Mouse (Mus musculus) left cerebral cortex, adult 8-10 months (tissue): ENCODE data around the gene Tatdn3. TPM values are rescaled to one million over a fixed set of nuclear protein-coding genes. Genes with fewer than 3 reads are reported as not detected.

Experiments used
- DNase-seq, 2 experiments: peaks; one replicate each; pipeline ENCODE4 v3.0.0; 2022; ENCODE audit warnings: low spot score in 2 of 2
- total RNA-seq, 4 experiments: library from RNA; stranded (reverse); gene quantifications; 2 replicates each; pipeline ENCODE4 v1.2.4; 2022

Tatdn3 gene
- total RNA-seq, result 10 to 100 TPM; 28.7 to 35.8 (median 31.9) TPM

DNA sequence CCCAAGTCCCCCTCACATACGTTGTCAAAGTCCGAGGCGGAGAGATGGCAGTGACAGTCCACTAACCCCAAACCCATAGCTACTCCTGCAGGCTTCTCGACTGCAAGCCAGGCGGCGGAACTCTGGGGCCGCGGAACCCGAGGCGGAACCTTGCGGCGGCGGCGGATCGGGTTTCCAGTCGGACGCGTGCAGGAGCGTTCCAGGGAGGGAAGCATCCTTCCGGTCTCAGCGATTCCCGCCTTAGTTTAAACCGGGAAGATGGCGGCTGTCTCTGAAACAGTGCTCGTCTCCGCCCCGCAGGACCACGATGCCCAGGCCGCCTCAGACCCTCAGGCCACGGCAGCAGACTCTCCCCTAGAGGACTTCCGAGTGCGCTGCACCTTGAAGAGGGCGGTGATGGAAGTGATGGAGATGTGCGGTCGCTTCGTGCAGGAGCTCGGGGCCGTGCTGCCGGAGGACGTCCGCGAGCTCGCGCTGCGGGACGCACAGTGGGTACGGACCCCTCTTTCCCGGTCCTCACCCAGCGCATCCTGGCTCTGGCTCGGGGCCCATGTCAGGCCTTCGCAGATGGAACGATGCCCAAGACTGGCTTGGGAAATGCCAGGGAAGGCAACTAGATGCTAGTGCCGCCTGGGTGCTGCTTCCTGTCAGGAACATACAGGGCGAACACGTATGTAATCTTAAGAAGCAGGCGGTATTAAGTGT lies at the start of gene Tatdn3, which contains the start of gene Nsl1:
TSS of gene Tatdn3 (minus strand) at position 152 of the 705 bp plus-strand sequence.
TSS of gene Nsl1 (plus strand) at position 232 of the 705 bp plus-strand sequence.
- peak; percentile 64 to 96 for DNase-seq

DNA sequence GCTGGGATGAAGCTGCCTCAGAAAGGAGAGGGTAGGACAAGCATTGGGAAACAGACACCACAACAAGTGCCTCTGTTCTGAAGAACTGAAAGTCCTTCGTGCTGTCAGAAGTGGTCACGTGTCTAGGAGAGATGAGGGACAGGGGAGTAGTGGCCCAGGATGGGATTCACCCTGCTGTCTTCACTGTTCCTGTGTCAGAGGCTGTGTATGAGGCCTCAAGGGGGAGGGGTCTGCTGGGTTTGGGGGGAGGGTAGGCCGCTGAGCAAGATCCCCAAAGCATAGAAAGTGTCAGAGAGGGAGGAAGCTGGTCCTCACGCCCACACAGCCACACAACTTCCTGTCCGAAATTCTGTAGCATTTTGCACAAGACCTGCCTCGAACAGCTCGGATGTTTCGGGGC lies 48.4 kb upstream of the Tatdn3 start:
- DNase-seq, result no peak

DNA sequence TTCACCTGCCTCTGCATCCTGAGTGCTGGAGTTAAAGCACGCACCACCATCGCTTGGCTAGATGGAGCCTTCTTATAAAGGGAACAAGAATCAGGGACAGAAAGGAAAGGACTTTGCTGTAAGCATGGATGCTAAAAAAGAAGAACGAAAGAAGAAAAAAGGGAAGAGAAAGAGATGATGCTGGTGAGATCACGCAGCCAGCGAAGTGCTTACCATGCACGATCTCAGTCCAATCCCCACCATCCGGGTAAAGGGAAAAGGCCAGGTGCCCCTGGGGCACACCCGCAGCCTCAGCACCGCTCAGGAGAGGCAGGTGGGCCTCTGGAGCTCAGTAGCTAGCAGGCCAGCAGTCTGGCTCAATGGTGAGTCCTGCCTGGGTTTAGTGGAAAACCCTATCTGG lies 47.2 kb upstream of the Tatdn3 start:
- no peak for DNase-seq

DNA sequence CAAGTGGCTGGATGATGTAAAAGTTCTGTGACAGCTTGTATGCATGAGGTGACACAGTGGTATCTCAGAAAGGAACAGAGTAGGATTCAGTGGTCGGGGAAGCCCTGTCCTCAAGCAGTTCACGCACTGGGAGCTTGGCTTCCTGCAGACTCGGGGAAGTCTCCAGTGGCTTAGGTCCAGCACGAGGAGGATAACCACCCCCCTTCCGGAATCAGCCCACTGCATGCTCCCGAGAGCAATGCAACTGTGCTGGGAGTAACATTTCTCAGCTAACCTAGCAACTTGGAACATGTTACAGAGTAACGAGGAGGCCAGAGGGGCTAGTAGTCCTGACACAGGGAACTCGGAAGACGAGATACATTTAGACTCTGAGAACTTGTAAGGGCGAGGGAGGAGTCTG lies 44.6 kb upstream of the Tatdn3 start:
- no peak for DNase-seq

DNA sequence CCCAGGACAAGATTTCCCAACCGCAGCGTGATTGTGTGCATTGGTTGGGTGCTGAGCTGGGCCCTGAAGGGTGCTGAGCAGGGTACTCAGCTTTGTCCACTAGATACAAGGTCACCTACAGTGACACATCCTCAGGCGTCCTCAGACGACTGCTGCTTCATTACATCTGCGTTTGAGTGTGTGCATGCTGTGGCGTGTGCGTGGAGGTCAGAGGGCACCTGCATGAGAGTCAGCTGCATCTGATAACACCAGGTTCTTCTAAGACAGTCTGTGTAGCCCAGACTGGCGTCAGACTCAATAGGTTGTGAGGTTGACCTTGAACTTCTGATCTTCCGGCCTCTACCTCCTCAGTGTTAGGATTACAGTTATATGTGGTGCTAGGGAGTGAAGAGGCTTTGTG lies 42.5 kb upstream of the Tatdn3 start:
- DNase-seq, result no peak

DNA sequence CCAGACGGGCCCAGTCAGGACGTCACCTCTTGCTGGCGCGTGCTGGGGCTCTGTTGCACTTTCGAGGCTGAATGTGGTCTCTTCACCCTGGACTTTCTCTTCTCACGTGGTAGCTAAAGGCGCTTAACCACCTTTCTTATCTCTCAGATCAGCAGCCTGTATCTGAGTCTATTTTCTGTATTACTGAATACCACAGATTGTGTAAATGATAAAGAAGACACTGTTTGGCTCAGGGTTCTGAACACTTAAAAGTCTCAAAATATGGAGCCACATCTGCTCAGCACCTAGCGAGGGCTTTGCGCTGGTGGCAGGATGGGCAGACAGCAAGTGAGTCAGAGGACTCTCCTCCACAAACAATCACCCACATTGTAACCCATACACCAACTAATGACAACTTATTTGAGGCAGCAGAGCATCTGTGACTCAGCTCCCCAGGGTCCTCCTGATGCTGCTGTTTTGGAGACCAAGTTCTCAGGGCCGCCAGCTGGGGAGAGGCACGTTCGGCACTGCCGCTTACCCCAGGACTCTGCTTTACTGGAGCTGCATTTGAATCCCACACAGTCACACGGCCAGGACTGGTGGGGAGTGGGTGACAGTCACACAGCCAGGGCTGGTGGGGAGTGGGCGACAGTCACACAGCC lies 40.1 kb upstream of the Tatdn3 start:
- peak in 1 of 2 experiments; percentile 38 for DNase-seq

DNA sequence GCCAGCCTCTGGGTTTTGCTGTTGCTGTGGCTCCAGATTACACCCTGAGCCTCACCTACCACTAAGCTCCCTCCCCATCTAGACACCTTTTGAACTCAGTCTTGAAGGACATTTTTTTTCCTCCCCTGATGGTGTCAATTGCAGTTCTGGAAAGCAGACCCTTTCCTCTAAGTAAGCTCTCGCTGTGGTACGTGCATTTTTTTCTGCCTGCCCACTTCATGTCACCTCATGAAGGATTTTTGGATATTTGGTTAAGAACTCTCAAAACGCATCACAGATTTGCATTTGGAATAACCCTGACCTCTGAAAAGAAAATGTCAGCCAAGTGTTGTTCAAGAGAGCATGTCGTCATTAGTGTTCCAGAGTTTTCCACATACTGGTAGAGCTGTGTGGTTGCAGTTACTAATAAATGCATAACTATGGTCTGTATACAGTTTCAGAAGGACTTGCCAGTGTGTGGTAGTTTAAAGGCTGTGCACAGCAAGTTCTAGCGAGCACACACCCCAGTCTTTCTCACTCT lies 37.1 kb upstream of the Tatdn3 start:
- DNase-seq, result no peak

DNA sequence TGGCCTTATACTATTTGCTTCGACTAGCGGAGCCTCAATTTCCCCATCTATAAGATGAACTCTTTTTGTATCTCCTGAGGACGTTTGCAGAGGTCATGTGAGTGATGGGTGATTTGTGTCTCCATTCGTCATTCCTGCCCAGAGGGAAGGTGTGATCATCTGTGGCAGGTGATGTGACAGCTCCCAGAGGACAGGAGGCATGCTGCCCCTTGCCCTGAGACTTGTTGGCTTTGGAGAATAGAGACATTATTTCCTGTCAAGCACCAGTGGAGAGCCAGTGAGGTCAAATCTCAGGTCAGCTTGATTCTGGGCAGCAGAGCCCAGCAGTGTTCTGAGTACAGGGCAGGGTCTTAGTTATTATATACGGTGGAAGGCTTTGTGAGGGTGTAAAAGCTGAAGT lies 36.4 kb upstream of the Tatdn3 start:
- DNase-seq, result no peak

DNA sequence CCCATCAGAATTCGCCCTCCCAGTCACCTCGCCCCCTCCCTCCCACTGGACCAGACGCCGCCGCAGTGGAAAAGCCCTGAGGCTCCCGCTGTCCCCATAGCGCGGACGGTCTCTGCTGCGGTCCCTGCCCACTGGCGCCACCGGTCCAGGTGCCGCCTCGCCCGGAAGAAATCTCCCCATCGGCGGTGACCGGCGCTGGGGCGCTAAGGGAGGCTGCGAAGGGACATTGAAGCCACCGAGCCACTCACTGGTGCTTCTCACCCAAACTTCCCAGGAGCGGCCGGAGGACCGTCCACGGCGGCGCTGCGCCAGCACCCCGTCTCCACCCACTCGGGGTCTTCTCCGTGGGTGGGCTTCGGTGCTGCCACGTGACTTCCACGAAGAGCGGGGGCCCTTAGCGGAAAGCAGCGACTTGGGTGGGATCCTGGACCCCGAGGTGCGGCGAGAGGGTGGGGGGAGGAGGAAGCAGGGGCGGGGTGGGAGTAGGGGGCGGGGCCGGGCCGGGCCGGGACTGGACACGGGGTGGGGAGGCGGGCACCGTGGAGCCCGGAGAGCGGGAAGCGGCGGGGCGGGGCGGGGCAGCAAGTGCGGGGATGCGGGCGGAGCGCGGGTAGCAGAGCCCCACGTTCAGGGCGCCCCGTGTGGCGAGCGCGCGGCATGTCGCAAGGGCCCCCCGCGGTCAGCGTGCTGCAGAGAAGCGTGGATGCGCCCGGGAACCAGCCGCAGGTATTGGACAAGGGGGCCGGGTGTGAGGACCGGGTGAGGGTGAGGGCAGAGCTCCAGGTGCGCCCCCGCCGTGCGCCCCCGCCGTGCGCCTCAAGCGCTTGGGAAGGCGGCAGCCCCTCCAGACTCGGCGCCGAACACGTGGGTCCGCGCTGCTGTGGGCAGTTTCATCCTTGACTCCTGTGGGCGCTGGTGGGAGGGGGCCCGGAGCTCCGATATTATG lies 35.3 kb upstream of the Tatdn3 start, which contains the start of gene Batf3:
TSS of gene Batf3 (plus strand) at position 46 of the 946 bp plus-strand sequence.
- DNase-seq, result no peak

DNA sequence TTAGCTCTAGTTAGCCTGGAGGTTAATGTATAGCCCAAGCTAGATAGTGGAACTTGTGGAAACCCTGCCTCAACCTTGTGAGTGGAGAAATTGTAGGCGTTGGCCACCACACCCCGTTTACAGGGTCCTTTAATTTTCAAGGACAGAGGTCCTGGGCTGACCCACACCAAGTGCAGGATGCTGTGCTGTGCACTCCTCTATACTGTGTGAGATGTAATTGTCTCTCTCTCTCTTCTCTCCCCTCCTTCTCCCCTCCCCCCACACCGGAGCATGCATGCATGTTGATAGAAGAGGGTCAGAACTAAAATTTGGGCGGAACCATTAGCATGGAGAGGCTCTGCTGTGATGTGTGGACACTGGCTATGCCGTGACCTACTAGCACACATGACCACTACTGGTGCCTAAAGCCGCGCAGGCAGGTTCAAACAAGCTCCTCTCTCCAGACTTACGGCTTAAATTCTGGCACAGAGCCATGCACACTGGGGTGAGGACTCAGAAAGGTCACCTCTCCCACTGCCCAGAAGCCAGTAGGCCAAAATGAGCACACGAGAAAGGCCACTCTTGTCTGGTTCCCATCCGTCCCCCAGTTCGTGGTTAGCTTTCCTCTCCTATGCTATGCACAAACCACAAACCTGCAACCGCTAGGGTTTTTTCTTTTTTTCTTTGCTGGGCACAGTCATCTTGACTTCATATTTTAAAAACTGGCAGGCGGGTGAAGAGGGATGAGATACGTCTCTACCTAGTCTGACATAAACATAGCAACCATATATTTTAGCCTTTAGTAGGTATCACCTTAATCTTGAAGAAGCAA lies 34.3 kb upstream of the Tatdn3 start:
- no peak for DNase-seq

DNA sequence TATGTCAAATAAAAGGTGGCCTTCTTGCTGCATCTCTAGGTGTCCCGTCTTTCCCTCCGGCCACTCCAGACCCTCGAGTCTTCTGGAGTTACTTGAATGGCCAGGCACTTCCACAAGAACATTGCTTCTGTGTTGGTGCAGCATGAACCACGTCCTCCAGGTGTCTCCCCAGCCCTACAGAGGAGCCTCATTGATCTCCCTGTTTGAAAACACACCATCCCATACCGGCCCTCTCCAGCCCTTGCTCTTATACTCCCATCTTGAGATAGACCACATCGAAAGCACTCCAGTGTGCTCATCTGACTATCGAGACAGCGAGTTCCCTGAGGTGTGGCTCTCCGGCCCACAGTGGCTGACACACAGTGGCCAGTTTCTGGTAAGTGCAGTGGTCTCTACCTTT lies 32.3 kb upstream of the Tatdn3 start:
- no peak for DNase-seq

DNA sequence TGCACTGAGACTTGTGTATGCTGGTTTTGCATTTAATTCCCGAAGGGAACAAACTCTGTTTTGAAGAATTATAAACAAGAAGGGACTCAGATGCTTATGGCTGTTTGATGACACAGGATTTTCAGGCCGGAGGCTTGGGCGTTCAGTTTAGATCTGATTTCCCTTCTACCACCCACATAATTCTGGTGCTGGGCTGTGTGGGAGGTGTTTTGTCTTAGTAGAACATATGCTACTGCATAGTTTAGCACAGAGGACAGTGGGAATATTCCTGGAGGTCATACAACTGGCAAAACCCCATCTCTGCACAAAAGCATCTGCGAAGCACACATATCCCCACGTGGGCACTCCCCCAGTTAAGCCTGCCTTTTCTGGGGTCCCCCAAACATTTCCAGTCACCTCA lies 30.8 kb upstream of the Tatdn3 start:
- DNase-seq, result peak; percentile 34 to 81

DNA sequence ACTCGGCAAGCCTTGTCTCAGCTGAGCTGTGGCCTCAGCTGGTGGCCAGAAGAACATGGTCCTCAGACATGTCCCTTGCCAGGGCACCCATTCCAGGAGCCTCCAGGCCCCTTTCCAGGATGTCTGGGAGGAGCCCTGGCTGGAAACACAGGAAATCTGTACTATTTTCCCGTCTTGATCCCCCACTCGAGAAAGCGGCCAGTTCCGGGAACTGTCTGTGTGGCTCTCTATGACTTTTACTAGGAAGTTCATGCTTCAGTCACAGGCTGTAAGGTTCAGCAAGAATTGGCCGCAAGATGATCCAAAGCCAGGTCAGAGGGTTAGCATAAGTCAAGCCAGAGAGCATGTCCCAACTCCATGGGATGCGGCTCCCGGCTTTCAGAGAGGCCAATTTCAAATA lies 29.3 kb upstream of the Tatdn3 start:
- DNase-seq, result no peak

DNA sequence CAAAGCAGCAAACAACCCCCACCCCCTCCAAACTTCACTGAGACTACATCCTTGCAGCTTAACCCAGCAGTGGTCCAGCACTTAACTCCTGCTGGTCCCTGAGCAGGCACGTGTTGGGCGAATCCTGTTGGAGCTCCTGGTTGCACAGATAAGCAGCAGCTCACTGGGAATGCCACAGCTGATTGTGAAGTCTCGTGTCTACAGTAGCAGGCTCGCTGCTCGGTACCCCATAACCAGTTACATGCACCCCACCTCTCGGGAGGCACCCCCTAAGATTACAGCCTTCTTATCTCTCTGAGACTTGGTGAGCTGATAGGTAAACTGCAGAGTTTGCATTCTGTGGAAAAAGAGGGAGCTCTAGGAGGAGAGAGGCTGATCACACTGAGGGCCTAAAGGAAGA lies 26.6 kb upstream of the Tatdn3 start:
- DNase-seq, result no peak

DNA sequence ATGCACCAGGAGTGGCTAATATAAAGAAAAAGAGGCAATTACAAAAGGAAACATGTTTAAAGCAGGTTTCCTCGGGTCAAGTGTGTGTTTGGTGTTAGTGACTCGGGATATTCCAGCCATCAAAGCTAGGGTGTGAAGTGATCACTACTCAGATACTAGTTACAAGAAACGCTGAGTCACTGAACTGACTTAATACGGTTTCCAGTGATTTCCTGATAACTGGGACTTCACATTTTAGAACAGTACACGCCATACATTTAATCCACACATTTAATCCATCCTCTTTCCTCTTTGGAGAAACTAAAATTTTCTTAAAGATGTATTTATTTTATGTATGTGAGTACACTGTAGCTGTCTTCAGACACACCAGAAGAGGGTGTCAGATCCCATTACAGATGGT lies 25.2 kb upstream of the Tatdn3 start:
- DNase-seq, result no peak

DNA sequence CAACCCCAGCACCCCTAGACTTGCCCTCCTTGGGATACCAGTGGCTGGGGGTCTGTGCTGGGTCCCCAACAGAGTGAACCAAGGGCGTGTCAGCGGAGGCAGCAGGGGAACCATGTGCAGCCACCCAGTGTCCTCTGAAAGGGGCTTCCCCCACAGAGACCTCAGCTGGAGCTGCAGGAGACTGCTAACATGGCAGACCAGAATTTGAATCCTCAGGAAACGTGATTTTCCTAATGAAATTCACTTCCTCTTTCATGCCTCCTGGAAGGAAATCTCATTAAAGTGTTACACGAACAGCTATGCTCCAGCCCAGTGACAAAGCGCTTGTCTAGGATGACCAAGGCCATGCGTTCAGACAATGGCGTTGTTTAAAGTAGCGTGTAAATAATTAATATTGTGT lies 24.2 kb upstream of the Tatdn3 start:
- no peak for DNase-seq

DNA sequence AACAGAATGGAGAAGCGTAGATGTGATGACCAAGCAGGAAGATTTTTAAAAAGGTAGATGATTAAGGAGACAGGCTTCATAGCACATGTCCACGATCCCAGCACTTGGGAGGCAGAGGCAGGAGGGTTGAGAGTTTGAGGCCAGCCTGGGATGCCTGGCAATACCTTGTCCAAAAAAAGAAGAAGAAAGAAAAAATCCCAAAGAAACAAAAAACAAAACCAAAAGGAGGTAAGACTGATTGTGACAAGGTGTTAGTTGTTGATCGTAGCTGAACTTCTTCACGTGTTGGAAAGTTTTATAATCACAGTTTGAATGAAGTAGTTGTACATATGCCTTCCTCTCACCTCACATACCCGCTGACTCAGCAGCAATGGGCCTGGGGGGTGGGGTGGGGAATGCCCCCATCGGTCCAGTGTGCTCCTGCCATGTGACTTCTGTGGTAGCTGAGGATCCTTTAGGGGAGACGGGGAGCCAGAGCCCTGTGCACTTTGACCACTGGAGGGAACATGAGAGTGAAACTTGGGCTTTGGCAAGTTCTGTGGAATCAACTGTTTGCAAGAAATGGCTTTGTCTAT lies 23.7 kb upstream of the Tatdn3 start:
- no peak for DNase-seq

DNA sequence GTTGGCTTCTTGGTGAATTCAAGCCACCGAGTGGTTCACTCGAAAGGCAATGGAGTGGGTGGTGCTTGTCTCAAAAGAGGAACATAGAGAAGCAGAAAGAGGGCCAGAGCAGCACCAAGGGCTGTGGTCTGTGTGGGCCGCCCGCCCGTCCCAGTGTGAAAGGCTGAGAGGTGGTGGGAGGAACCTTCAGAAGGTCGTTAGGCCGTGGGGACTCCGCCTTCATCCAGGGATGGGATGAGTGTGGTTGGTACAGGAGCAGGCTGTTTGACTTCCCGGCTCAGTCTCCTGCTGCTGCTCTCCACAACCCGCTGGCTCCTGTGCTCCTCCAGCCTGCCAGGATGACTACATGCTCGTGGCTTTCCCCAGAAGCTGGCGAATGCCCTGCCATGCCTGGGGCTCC lies 22.9 kb upstream of the Tatdn3 start:
- DNase-seq, result no peak

DNA sequence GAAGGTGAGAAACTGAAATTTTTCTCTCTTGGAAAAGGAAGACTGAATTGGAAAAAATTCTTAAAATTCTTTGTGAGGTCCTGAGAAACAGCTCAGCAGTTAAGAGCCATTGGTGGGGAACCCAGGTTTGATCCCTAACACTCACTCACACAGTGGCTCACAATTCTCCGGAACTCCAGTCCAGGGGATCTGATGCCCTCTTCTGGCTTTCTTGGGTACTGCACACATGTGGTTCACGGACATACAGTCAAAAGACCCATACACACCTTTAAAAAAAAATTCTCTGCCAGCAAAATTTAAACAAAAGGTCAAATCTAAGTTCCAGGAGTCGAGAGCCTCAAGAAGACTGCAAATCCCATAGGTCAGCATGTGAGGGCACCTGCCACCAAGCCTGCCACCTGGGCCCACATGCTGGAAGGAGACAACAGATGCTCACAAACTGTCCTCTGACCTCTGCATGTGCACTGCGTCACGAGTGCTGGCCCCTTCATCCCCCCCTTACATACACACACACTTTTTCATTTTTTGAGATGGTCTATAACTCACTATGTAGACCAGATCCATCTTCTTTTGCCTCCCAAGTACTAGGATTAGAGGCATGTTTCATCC lies 22.3 kb upstream of the Tatdn3 start:
- DNase-seq, result no peak

DNA sequence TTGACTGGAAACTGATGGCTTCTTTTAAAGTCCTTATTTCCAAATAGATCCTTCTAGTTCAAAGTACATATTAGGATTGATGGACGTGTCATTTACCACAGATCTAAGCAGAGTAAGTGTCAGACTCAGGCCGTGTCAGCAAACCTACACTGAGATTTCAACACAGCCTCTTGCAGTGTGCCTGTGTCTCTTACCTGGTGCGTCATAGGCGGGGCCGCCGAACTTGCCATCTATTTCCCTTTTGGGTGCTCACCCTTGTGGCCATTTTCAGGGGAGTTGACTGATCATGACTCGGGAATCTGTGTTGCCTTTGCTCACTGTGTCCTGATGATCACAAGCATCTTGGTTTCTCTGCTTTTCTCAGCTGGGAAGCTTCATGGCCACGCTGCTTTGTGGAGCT lies 20.5 kb upstream of the Tatdn3 start:
- DNase-seq, result no peak
